Mouse (Mus musculus) small intestine, adult 2 months (tissue): Measurements from ENCODE around the gene Chil4.

ENCODE experiments used
- CTCF ChIP-seq: fragments of 200-500 bp; IDR thresholded peaks from 2 replicates; pipeline ENCODE4 v1.5.1; 2012; ENCODE audit warnings: low read depth, mild to moderate bottlenecking, control low read depth, inconsistent platforms, low read length, moderate library complexity, mixed read lengths; ENCODE audit not compliant: insufficient replicate concordance, insufficient read length; ENCODE audit errors: extremely low read depth
- POLR2A ChIP-seq: fragments of 200-500 bp; IDR thresholded peaks from 2 replicates; pipeline ENCODE4 v1.6.1; 2012; ENCODE audit warnings: low read depth, mild to moderate bottlenecking, control low read depth, inconsistent platforms, low read length, moderate library complexity

GRCm38 (mm10) chr3:106154413-106154812, 64.9 kb downstream of the Chil4 start:
- TF ChIP-seq POLR2A (no peak), CTCF (no peak)
